Mouse (Mus musculus) layer of hippocampus, postnatal 36 days (tissue): ENCODE measurements at regions not wholly inside any gene's neighbourhood (a gene's known extent, or its start where the extent isn't known, plus 50 kb on each side); places are given as distances from the start of the nearest gene placed in this dataset.
A peak's percentile ranks its signal among the peaks of the same experiment; 100 is the strongest.

Experiments
- DNase-seq, 2 experiments: peaks; one replicate each; pipeline ENCODE4 v3.0.0; 2022

DNA sequence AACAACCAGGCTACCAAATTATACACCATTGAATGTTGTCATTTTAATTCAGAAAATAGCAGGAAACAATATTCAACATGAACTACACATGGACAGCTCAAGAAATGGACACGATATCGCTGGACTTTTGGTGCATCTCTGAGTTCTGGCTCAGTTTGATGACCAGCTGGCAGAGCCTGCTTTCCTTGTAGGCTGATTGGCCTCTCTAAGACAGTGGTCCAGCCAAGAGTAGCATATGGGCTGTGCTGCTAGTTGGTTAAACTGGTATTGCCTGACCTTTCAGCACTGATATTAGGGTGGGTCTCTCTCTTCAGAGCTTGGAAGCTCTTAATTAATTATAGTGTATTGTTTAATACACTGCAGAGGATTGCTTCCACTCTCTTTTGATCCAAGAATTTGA lies 705.8 kb upstream of the Ddx18 start:
- DNase-seq = no peak

DNA sequence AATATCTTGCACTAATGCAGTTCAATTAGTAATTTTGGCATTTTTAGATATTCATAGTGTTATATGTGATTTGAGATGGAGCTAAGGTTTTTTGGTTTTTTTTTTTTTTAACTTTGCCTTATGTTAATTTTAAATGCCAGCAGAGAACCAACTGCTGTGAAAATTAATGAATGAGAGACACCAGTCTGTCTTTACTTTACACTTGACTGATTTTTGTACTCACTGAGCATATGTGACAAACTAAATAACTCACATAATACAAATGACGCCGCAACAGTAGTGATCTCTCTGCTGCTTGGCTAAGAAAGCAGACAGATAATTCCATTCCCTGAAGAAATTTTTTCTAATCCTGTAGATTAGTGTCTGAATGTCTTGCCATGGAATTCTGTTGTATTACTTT lies 675.2 kb upstream of the Ddx18 start:
- no peak for DNase-seq

DNA sequence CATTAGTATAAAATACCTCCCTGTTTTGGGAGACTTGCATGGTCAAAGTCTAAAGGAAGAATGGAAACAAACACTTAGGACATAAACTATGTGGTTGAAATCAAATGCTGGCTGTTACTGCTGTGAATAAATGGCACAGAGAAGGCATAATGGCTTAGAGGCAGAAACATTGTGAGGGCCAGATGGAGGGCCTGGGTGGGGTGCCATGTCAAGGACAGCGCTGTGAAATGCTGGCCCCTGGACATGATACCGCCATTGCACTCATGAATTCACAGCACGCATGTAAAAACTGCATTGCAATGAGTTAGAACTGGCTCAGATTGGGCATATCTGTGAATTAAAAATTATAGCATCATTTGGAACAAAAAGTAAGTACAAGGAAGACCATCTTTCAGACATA lies 673.7 kb upstream of the Ddx18 start:
- no peak for DNase-seq

DNA sequence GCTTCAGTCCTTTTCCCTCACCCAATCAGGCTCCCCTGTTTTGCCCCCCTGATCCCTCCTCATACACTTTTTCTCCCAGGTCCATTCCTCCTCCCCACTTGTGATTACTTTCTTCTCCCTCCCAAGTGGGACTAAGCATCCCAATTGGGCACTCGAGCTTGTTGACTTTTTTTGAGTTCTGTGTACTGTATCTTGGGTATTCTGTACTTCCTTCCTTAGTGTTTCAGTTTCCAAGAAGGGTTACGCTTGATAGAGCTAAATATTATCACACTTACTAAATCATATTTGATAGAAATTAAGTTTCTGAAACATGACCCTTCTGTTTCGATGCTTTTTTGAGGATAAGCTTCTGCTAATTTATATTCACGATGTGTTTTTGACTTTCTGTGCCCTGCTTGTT lies 662.7 kb upstream of the Ddx18 start:
- no peak for DNase-seq

DNA sequence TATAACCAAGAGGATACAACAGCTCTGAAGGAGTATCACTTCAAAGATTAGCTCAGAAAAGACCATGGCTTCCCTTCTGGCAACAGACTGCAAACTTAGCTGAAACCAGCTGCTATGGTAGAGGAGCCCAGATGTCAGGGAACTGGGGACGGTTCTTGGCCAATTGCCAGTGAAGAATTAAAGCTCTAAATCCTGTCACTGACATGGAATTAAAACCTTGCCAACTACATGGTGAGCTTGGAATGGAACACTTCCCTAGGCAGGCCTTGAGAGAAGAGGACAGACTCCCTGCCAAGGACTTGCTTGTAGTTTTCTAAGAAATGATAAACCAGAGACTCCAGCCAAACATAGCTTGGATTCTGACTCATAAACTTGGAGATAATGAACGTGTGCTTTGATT lies 644.7 kb upstream of the Ddx18 start:
- peak in 1 of 2 experiments; percentile 10 for DNase-seq

DNA sequence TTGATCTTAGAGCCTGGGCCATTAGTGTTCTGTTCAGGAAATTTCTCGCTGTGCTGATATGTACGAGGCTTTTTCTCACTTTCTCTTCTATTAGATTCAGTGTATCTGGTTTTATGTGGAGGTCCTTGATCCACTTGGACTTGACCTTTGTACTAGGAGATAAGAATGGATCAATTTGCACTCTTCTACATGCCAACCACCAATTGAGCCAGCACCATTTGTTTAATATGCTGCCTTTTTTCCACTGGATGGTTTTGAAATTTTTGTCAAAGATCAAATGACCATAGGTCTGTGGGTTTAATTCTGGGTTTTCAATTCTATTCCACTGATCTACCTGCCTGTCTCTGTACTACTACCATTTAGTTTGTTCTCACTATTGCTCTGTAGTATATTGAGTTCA lies 640.8 kb upstream of the Ddx18 start:
- no peak for DNase-seq

DNA sequence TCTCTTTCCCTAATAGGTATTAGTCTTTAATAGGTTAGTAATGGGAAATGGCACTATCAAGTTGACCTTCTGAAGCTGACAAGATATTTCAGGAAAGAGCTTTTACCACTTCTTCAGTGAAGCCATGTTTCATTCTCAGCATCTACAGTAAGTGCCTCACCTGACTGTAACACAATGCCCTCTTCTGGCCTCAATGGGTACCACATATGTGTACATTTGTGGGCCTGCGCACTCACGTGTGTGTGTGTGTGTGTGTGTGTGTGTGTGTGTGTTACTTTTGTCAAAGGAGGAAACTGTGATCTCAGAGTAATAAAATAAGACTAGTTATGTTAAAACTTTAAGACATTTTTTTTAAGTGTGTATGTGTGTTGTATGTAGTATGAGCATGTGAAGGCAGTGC lies 601.8 kb upstream of the Ddx18 start:
- no peak for DNase-seq

DNA sequence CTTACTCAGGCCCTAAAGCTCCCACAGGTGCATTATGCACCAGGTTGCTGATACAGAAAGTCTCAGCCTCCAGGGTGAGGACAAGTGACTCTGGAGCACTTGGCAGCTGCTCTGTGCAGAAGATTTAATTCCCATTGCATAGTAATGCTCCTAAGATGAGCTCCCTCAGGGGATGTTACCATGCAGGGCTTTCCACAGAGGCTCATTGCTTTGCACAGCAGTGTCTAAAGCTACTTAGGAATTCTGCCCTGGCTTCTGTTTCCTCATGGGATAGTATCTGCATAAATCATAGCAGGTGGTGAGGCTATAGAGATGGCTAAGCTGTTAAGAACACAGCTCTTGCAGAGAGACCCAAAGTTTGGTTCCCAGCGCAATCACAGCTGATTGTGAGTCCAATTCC lies 594.0 kb upstream of the Ddx18 start:
- no peak for DNase-seq

DNA sequence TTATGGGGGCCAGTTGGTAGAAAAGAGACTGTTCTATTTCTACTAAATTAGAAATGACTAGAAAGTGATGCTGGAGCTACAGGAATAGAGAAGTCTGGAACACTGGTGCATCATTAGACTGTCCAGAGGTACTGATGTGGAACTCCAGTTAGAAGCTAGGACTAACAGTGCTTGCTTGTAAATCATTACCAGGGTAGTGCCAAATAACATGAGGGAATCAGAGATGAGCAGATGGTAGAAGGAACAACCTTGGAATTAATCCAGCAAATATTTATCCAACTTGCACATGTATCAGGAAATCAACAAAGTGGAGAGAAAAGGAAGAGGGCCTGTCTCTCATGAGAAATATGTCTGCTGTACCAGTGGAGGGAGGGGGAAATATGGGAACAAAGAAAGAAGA lies 573.6 kb upstream of the Ddx18 start:
- no peak for DNase-seq

DNA sequence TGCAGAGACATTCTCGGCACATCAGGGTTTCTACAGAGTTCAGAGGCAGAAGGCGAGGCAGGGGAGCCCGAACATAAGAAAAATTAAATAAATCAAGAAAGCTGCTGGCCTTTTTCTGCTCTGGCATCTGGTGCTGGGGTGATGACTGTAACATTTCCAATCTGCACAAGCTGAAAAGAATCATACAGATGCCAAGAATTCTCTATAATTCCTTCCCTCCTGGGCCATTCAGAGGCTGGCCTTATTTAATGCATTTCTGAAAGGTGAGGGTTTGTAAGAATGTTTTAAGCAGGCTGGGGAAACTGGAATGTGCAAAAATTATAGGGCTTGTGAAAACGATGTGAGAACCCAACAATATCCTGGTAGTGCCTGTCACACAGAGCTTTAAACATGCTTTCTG lies 556.2 kb upstream of the Ddx18 start:
- DNase-seq = no peak

DNA sequence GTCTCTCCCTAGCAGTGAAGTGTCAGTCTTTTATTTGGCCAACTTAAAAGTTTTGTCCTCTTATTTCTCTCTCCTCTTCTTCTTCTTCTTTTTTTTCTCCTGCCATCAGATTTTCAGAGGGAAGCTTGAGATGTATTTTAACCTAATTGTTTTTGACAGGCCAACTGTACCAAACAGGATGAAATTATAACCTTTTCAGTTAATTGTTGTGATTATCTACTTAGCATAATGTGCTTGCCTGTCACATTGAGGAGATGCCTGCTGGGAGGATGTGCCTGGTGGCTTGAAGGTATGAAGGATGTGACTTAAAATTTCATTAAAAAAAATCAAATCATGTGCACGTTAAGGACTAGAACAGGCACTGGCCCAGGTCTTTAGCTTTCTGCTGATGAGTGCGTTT lies 527.9 kb upstream of the Ddx18 start:
- DNase-seq = no peak

DNA sequence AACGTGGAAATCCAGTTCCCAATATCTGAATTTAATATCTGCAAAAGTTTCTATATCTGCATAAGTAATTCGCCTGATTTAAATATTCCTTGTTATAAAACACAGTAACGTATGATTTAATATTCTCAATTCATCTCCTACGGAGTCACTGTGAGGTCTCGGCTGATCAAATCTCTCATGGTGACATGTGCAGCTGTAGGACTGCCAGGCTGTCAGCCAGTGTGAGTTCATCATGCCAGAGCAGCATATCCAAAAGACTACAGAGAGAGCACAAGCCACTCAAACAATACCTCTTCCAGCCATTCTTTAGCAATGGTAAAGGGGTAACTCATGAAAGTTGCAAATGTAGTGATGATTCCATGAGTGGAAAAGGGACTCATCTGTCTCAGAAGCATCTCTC lies 514.7 kb upstream of the Ddx18 start:
- DNase-seq = no peak

DNA sequence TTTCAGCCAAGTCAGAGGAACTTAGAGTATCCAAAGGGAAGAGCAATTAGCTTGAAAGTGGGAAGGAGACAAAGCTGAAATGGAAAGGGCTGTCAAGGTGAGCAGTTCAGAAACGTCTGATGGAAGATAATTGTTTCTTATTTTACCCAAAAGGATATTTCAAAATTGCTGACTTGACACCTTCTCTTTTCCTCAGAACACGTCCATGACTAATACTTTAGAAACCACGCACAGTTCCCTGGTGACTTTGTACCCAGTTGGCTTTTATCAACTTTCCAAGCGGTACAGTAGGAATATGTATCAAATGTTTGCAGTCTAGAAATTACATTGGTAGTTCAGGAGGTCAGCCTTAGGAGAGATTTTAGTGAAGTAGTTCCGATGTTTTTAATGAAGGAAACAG lies 508.3 kb upstream of the Ddx18 start:
- DNase-seq = no peak

DNA sequence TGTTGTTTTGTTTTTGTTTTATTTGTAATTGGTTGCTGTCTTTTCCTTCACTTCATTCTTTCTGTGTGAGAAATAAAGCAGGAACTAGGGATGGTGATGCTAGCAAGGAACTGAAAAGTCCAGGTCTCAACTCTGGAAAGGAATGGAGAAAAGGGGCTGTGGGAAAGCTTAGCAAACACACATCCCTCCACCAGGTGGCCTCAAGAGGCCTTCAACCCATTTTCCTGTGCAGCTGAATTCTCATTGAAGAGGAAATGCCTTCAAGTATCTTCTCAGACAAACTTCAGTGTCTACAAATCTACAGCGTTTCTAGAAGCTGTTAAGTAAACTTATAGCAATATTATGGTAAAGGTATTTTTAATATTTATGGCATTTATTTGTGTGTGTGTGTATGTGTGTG lies 487.4 kb upstream of the Ddx18 start:
- no peak for DNase-seq

DNA sequence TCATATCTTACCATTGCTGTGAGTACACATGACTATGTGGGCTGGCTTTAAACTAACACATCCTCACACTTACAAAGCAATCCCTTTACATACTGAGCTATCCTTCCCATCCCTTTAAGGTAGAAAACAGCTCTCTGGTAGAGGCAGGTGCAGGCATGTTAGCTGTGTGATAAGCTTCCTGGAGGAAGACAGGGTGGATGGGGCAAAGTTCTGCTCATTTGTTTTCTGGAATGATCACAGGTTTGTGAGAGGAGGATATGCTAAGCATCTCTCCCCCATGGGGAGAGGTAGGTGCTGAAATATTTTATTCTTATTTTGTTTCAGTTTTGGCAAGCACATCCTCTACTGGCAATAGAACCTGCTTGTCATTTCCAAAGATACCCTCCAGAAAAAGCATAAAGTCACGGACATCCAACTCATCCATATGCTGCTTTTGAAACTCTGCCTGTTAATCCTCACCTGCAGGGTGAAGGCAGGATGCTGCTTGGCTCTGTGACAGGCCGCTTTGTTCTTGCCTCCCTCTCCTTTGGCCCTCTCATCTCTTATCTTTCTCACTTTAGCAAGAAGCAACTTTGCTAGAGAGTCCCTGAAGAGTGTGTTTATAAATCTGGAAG lies 480.4 kb upstream of the Ddx18 start:
- DNase-seq = no peak

DNA sequence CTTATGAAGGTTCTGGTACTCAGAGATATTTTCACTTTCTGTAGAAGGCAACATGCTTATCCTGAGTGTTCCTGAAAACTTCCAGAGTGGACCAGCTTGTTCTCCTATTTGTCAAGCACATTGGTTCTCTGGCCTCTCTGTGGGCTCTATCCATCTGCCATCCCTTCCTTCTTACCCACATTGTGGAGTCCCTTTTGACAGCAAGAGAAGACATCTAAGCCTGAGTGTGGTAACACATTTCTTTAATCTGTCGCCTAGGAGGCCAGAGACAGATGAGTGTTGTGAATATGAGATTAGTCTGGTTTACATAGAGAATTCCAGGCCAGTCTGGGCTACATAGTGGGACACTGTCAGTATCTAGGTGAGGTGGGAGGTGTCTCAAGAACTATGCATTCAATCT lies 476.1 kb upstream of the Ddx18 start:
- DNase-seq = no peak

DNA sequence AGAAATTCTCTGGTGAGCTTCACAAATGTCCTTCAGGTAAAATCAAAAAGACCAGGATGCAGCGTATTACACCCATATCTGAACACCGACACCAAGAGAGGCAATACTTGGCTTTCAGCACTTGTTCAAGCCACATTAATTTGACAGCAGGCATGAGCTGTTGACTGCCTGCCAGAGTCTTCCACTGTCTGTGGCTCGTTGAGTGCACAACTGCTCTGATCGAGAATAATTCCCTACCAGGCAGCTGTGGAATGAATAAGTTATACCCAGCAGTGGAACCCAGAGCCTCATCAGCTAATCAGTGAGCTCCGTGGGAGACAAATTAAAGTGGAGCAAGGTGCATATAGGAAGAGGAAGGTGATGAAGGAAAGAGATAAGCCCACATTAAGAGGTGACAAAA lies 475.3 kb upstream of the Ddx18 start:
- peak; percentile 7 to 26 for DNase-seq

DNA sequence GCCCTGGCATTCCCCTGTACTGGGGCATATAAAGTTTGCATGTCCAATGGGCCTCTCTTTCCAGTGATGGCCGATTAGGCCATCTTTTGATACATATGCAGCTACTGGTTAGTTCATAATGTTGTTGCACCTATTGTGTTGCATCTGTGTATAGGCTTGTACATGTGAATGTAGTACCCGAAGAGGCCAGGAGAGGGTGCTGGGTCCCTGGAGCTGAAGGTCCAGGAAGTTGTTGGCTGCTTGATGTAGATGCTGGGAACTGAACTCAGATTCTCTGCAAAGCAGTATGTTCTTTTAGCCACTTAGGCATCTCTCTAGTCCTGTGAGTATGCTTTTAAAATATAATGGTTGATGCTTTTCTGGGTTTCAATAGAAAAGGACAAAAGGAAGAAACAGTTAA lies 440.0 kb upstream of the Ddx18 start:
- DNase-seq = no peak

DNA sequence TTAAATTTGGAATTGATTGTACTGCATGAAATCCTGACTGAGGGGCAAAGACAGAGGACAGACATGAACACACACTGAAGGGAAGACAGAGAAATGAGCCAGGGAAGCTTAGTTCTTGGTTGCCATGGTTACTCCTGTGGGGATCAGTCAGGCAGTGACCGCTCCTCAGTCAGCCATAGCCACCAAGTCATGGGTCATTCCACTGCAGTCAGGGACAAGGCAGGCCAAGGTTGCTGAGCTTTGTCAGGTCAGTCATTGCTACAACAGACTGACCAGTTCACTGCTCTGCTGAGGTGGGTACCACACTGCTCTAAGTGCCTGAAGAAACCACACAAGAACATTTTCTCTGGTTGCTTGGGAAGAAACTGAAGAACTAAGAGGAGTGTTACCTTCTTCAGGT lies 428.7 kb upstream of the Ddx18 start:
- no peak for DNase-seq

DNA sequence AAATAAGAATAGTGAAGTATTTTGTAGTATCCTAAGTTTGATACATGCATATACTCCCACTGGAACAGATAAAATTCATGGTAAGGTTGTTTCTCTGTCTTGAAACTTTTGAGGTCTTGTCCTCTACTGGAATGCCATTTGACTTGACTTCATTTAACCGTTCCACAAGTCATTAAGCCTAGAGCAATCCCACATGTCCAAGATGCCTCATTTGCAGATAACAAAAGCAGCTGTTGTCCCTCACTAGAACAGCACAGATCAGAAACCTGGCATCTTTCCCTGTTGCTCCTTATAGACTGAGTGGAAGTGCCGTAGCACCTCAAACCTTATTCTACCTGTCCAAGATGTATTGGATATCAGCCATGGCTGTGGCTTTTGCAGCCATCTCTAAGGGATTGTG lies 422.9 kb upstream of the Ddx18 start:
- DNase-seq = no peak

DNA sequence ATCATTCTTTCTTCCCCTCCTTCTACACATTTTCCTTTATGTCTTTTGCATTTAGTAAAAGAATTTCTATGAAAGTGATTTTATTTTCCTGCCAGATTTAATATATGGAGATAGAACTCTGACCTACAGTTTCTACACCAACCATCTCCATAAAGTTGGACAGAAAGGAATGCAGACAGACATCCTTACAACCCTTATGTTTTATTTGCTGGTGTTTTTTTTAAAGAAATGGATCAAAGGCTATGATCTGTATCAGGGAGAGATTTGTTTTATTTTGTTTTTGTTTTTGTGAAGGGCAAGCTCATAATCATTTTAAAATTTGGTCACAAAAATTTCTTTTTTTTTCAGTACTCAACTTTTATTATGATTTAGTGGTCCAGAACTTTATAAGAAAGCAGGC lies 391.2 kb upstream of the Ddx18 start:
- no peak for DNase-seq

DNA sequence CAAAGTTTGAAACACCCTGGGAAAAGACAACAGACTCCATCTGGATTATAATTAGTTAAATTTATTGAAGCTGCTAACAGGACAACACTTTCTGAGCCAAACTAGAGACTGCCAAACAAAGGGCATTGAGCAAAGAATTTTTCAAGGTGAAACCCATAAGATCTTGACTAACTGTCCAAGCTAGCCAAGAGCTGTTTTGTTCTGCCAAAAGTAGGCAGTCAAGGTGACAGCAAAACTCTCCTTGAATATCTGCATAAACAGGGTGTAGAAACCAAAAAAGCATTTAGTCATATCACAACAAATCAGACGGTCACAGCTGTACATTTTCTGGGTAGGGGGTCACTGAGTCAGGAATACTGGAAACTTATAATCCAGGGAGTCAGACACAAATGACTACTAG lies 368.1 kb upstream of the Ddx18 start:
- DNase-seq = no peak
